Mouse (Mus musculus): ENCODE measurements around the gene Nrgn. TPM values are rescaled to one million over a fixed set of nuclear protein-coding genes. Genes with fewer than 3 reads are reported as not detected.
A peak's percentile ranks its signal among the peaks of the same experiment; 100 is the strongest.

Nrgn gene
- total RNA-seq, 2 experiments from 2014 or later: 1,609 to 1,636 TPM

DNA sequence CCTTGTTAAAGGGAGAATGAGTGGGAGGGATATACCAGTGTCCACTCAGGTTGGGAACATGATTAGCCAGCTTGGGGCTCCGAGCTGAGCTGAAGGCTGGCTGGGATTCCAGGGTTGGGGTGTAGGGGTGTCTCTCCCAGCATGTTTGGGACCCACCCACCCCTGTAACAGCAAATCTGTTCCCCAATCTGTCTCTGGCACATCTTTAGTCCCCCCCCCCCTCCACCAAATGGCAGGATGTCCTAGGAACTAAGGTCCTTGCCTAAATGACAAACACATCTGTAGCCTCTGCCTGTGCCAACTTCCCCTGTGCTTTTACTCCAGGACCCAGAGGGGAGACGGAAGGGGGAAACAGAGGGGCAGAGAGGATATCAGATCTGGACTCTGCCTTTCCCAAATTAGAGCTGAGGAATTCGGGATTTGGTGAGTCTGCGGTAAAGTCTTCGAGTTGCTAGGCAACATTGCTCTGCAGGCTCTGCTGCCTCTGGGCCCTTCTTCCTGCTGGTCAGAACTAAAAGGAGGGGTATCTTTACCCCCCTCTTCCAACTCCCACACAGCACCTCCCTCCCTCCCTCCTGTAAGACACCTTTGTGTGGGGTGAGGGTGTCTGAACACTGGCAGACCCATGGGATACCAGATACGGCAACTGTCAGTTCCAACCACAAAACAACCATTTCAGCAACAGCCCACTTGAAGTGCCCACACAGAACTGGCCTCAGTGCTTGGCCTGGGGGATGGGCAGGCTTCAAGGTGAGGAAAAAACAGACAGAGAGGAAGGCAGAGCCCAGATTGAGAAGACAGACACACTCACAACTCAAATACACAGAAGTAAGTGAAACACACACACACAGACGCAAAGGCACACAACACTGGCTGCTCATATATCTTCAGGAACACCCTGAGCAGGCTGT, 2.4 kb upstream of the Nrgn start, which contains the start of gene Siae:
TSS of gene Siae (plus strand) at position 861 of the 911 bp plus-strand sequence.
- no peak for DNase-seq (ENCODE audit: low spot score in 2 of 2)

DNA sequence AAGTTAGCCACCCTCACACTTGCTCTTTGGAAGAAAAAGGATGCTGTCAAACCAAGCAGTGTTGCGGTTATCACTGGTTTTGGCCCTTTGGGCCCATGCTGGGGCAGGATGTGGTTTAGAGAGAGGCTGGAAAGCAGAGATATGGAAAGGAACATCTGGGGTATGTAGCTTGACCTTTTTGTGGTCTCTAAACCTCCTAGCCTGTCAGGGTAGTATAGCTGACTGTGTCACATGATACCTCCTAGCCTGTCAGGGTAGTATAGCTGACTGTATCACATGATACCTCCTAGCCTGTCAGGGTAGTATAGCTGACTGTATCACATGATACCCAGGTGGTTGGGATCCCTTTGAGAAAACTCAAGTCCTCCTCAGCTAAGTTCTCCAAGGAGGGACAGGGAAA, 1.6 kb upstream of the Nrgn start:
- DNase-seq (ENCODE audit: low spot score in 2 of 2): no peak

DNA sequence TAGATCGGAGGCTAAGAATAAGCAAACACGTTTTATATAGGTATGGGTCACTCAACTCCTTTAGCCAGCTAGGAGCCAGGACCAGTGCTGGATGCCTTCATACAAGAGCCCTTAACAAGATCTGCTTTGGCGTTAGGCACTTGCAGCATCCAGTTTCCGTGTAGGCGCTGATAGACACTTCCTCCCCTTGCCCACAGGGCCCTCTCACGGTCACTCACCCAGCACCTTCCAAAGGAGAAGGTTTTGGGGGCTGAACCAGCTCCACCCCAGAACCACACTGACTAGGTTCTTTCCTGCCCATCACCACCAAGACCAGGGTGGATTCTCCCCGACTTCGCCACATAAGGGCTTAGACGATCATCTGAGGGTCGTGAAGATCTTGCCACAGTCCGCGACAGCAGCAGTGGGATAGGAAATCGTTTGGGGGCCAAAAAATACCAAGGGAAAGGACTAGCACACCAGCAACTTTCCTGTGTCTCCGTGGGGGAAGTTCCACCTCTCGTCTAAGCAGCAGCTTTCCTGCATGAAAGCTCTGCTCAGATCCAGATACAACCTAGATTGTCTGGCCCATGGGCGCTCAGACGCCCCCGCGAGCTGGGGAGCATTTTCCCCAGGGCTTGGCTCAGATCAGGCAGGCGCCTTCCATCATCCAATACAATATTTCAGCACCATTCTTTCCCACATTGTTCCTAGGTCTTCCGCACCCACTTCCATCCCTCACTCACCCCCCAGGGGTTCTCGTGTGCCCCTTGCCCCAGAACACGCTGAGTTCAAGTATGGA, 763 bp downstream of the Nrgn start:
- DNase-seq (ENCODE audit: low spot score in 2 of 2): no peak

DNA sequence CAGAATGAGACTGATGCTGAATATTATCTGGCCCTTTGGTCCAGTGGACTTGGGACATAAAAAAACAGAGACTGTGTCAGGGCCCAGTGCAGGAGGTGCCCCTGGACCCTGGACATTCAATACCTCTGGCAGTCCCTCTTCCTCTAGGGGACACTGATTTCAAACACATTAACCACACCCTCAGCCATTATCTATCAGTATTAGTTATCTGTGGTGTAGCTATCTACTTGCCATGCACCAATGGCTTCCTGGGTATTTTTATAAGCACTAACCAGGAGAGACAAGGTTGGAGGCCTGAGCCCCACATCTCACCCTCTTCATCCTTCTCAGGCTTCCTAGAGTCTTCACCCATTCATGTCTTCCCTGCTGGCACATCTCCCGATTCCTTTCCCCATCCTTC, 2.3 kb downstream of the Nrgn start:
- no peak for DNase-seq (ENCODE audit: low spot score in 2 of 2)

DNA sequence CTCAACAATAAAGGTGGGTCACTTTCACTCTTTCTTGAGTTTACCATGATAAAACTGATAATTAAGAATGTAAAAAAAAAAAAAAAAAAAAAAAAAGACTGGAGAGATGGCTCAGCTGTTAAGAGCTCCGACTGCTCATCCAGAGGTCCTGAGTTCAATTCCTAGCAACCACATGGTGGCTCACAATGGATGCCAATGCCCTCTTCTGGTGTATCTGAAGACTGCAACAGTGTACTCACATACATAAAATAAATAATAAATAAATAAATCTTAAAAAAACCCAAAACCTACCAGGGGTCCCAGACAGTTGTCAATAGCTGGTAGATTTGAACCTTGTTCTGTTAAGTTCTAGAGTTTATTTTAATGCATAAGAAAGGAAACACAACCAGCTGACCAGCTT, 5.8 kb downstream of the Nrgn start:
- no peak for DNase-seq (ENCODE audit: low spot score in 2 of 2)

DNA sequence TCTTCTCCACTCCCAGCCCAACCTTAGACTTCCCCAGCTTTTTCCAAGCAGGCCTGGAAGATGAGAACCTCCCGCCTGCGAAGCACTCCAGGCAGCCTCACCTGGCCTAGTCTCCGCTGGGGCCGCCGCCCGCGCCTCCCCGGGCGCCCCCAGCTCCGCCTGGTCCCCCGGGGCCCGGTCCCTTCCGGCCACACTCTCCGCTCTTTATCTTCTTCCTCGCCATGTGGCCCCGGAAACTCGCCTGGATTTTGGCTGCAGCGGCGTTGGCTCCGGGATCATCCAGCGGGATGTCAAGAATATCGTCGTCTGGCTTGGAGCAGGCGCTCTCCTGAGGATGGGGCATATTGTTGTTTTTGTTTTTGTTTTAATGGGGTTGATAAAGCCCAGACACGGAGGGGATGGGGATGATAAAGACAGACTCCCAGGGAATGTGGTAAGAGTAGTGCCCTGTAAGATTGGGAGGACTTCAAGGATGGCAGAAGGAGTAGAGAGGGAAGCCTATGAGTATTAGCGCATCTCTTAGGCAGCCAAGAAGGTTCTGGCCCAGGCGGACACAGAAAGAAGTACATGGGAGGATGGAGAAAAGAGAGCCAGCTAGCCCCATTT, 6.8 kb downstream of the Nrgn start:
- no peak for DNase-seq (ENCODE audit: low spot score in 2 of 2)

DNA sequence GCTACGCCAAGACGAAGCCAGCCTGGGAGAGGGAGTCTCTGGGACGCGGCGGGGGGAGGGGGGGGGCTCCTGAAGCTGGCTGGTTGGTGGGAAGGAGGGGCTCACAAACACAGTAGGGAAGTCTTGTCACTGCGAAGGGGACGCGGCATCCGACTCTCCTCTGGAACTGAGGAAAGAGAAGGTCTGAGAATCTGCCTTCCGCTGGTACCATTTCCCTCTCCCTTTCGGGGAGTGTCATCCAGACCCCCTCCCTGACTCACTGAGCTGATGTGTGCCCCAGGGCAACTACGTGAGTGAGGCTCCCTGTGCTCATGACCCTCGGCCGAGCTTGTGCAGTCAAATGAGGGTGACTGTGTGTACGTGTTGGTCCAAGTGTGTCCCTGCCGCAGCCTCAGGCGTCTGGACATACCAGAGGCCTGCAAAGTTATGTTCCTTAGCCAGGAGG, 7.5 kb downstream of the Nrgn start:
- no peak for DNase-seq (ENCODE audit: low spot score in 2 of 2)

DNA sequence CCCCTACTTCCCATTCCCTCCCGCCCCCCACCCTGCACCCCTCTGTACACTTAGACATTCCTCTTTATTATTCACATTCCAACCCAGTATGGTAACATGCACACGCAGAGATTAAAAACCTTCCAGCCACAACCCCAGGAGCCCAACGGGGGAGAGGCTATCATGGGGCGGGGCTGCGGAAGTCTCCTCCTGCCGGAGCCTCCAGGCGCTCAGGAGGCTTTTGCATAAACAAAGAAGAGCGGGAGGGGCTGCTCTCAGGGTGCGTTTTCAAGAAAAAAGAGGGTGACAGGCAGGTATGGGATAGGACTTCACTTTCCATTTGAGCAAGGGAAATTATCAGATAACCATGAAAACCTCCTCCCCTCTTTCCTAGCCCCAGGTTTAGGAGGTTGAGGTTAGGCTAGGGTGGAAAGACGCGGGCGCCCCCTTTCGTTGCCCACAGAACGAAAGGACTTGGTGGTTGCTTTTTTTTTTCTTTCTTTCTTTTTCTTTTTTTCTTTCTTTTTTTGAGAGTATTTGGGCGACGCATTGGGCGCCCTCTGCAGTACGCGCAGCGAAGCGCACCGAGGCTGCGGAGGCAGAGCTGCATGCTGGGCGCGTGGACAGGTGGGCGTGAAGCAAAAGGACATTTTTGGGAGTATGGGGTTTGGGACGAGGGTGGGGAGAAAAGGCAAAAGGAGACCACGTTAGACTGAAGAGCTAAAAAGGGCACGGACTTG, 8.1 kb downstream of the Nrgn start:
- DNase-seq (ENCODE audit: low spot score in 2 of 2): peak; percentile 70 to 78

DNA sequence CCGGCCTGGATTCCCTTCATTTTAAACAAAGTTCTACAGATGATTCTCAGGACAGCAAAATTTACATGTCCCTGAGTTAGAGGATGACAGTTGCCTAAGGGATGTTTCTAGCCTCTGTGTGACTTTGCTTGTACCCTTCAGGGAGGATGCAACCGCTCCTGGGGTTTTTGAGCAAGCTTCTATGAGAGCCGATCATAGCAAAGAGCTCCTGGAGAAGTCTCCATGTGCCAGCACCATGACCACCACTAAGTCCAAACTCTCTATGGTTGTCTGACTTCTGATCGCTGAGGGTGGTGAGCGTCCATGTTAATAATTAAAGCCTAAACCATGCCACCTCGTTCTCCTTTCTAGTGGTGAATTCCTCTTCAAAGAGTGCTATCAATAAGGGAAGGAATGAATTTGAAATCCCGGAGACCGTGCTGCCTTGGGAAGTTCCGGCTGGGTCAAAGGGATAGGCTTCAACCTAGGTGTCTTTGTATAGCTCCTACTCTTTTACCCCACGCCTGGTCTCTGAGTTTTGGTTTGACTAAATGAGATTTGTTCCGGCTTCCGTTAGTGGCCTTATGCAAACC, 8.7 kb downstream of the Nrgn start:
- no peak for DNase-seq (ENCODE audit: low spot score in 2 of 2)

DNA sequence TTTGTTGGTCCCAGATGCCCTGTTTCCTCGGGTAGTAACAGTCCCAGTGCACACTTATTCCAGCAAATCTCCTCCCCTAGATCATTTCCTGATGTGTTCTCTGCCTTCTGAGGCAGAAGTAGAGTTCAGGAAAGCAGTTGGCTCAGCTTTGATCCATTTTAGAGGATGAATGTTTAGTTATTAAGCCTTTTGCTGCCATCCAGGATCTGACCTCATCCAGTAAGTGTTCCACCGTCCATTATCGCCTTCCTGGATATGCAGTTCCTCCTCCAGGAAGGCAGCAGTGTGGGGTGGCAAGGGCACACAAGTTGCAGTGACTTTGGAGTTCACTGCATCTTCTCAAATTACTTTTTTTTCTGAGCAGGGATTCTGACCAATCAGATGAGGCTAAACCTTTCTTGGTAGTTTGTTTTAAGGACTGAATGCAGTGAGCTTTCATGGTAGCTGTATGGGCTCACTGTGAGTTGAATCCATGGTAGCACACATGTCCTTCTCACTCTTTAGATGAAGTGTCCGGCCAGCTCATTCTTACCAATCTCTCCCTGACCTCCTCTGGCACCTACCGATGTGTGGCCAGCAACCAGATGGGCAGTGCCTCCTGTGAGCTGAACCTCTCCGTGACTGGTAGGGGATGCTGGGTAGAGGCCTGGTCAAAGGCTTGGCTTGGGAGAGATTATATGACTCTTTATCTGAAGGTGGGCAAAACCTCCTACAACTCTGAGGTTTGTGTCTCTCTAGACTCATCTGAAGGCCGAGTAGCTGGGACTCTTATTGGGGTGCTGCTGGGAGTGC, 10.7 kb downstream of the Nrgn start:
- no peak for DNase-seq (ENCODE audit: low spot score in 2 of 2)

DNA sequence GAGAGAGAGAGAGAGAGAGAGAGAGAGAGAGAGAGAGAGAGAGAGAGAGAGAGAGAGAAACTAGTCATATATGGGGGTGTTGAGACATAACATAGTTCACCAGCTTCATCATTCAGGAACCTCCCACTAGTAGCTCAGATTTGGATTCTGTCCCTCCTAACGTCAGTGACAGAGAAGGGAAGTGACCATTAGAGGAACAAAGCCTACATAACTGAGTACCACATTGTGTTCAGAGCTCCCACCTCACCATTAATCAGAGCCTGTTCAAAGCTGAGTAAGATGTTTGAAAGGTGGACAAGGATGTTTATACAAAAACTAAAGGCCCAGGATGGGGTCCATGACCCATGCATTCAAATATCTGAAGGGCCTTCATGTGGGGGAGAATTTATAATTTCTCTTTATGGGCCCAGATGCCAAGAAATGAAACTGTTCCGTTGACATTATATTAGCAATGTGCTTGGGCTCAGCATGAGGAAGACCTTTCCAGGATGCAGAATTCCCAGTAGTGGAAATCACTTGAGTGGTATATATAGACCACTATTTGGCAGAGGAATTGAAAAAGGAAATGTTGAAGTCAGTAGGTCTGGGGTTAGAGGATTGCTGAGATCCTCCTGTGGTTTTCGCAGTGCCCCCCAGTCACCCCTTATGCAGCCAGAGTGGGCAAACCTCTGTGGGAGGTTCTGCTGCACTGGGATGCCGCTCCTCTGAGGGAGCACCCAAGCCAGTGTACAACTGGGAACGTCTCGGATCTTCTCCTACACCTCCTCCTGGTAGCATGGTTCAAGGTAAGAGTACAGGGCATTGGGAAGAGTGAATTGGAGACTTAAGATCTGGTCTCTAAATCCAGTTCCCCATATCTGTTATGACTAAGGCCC, 11.8 kb downstream of the Nrgn start:
- no peak for DNase-seq (ENCODE audit: low spot score in 2 of 2)

DNA sequence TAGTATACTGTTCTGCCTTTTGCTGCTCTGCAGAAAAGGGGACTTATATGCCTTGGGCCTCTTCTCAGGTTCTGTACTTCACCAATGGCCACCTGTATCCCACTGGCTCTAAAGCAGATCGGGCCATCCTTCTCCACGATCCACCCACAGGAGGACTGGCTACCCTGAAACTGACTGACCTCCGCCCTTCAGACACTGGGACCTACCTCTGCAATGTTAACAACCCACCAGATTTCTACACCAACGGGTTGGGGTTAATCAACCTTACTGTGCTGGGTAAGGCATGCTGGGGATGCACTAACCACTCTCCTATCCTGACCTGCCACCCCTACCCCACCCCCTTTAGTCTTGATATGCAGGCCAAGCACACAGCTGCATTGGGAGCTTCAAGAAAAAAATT, 12.5 kb downstream of the Nrgn start:
- no peak for DNase-seq (ENCODE audit: low spot score in 2 of 2)

DNA sequence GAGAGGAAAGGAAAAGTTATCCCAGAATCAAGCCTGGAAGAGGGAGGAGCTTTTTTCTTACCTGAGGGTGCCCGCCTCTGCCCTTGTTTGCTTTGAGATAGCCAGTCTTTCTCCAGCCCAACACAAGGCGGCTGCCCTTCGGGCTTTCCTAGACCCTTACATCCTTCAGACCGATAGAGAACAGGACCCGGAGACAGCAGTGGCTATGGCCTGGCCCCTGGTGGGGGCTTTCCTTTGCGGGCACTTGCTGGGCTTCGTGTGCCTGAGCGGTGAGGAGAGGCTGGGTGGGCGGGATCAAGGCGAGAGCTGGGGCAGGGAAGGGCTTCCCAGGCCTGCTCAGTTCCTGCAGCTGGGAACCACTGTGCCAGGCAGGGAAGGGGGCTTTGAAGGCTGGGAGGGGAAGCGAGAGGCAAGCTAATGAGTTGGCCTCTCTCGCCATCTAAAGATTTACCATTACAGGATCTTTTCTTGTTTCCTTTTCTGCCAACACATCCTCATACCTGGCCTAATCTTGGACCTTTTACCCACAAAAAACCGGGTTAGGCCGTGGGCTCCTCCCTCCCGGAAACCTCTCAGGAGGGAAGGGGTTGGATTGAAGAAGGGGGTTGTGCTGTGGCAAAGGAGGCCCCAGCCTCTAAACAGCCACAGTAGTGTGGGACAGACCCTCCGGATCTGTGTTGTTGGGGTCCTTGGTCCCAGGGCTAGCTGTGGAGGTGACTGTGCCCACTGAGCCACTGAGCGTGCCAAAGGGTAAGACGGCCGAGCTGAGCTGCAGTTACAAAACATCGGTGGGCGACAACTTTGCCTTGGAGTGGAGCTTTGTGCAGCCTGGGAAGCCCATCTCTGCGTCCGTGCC, 13.3 kb downstream of the Nrgn start, which contains the start of gene Vsig2:
TSS of gene Vsig2 (plus strand) at position 86 of the 856 bp plus-strand sequence.
- no peak for DNase-seq (ENCODE audit: low spot score in 2 of 2)

DNA sequence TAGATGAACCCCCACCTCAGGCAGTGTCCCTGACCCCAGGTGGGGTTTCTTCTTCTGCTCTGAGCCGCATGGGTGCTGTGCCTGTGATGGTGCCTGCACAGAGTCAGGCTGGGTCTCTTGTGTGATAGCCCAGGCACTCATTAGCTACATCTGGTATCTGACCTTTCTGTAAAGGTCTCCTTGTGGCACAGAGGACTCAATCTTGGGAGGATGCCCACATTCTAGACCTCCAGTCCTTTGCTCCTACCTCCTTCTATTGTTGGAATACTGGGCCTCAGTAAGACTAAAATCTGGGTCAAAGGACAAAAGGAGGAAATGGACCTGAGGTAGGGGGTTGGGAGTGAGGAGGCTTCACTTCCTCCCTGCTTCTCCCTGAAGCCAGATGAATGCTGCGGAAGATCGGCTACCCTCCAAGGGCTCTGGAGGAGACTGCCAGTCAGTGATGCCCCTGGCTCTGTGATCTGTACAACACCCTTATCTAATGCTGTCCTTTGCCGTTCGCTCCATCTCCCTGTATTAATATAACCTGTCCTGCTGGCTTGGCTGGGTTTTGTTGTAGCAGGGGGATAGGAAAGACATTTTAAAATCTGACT, 14.9 kb downstream of the Nrgn start:
- no peak for DNase-seq (ENCODE audit: low spot score in 2 of 2)

DNA sequence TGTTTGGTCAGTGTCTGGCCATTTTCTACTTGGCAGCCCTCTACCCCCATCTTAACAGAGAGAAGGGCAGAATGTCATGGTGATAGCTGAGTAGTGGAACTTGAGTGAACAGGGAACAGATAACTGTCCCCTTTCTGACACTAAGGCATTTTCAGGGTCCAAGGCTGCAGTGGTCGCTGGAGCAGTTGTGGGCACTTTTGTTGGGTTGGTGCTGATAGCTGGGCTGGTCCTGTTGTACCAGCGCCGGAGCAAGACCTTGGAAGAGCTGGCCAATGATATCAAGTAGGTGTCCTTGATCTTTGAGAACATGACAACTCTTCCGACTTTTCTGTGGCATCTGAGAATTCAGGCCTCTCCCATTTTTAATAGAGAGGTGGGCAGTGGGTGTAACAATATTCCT, 15.9 kb downstream of the Nrgn start:
- no peak for DNase-seq (ENCODE audit: low spot score in 2 of 2)

DNA sequence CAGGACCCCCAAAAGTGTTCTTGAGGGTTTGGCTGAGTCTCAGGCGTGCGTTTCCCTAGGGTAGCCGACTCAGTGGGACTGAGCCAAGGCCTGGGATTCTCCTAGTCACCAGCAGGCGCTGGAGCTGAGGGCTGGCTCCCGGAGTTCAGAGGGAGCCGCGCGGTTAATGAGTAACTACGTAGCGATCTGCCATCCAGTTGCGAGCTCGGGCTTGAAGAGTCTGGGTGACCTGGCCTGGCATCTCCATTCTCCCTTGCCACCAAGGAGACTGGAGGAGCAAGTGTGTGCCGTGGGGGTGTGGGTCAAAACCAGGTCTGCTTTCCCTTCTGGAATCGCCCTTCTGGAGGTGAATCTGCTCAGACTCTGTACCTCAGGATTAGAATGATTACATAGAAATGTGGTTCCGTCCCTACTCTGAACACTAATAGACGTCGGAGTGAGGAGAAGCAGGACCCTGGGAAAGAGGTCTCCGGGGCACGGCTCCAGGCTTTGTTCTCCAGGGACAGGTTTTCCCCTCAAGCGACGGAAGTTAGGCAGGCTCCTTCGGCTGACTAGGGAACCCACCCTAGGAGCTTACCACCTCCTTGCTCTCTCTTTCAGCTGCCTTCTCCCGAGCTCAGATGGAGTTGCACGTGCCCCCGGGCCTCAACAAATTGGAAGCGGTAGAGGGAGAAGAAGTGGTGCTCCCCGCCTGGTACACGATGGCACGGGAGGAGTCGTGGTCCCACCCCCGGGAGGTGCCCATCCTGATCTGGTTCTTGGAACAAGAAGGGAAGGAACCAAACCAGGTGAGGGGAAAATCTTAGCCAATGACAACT, 21.6 kb downstream of the Nrgn start:
- DNase-seq (ENCODE audit: low spot score in 2 of 2): no peak

All from layer of hippocampus, postnatal 14 days (tissue).